Mouse (Mus musculus) midbrain, embryonic 12.5 days (tissue): ENCODE results near the gene Foxp4. TPM values are rescaled to one million over a fixed set of nuclear protein-coding genes. Genes with fewer than 3 reads are reported as not detected.
A peak's percentile ranks its signal among the peaks of the same experiment; 100 is the strongest.
"Not testable (repeated sequence)": the region's sequence is repeated elsewhere in the genome, so short reads cannot be mapped to it uniquely, and the experiment has no call there.

Experiments
- ATAC-seq: fragments of 200-750 bp; cut with Nextera tagmentation; 2 replicates; pipeline ENCODE4 v1.8.0; 2017; ENCODE audit warnings: low read depth, moderate TSS enrichment, moderate library complexity; ENCODE audit not compliant: low FRiP score
- H3K27ac ChIP-seq: fragments of 300-500 bp; sonication (generic); replicated peaks from 2 replicates; pipeline ENCODE4 v1.5.1; 2016; ENCODE audit warnings: mild to moderate bottlenecking
- H3K27me3 ChIP-seq: fragments of 300-500 bp; sonication (generic); 2 replicates; pipeline ENCODE4 v1.6.1; 2016; ENCODE audit warnings: mild to moderate bottlenecking
- H3K36me3 ChIP-seq: fragments of 300-500 bp; sonication (generic); 2 replicates; pipeline ENCODE4 v1.6.1; 2016
- H3K4me1 ChIP-seq: fragments of 300-500 bp; sonication (generic); 2 replicates; pipeline ENCODE4 v1.6.1; 2016
- H3K4me2 ChIP-seq: fragments of 300-500 bp; sonication (generic); replicated peaks from 2 replicates; pipeline ENCODE4 v1.6.1; 2016; ENCODE audit warnings: mild to moderate bottlenecking, moderate library complexity
- H3K4me3 ChIP-seq: fragments of 300-500 bp; sonication (generic); 2 replicates; pipeline ENCODE4 v1.5.1; 2016; ENCODE audit warnings: mild to moderate bottlenecking
- H3K9ac ChIP-seq: fragments of 300-500 bp; sonication (generic); replicated peaks from 2 replicates; pipeline ENCODE4 v1.6.1; 2016; ENCODE audit warnings: mild to moderate bottlenecking, moderate library complexity
- H3K9me3 ChIP-seq: fragments of 300-500 bp; sonication (generic); 2 replicates; pipeline ENCODE4 v1.6.1; 2016; ENCODE audit warnings: mild to moderate bottlenecking
- WGBS: fragments of 180-500 bp; shearing (Covaris S2); methylation state at CpG from one replicate; pipeline ENCODE4 v1.1.7; 2016; 5-methylcytosine and 5-hydroxymethylcytosine counted together
- polyA plus RNA-seq: library from polyadenylated mRNA; unstranded; fragments of >200 nt; fragmentation: Nextera tagmentation; extraction: Ambion mirVana; gene quantifications from 2 replicates; pipeline ENCODE4 v1.2.1, GENCODE M21; 2016

Gene Foxp4
- polyA plus RNA-seq, 1 experiment from 2014 or later: 34.5 TPM

DNA sequence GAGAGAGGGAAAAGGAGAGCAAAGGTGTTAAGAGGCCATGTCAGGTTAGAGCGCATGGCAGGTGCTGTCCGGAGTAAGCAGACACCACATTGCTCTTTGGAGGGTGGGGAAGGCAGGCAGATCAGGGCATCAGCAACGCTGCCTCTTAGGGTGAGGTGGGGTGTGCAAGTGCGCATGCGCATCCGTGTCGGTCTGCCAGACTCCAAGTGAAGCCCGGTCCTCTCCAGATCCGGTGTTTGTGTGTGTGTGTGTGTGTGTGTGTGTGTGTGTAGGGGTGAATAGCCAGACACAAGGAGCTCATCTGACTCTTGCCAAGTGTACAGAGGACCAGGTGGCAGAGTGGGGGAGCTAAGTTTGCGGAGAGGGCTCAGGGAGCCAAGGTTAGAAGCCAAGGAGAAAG, 58.4 kb downstream of the Foxp4 start:
- 73% methylated on average over 10 of the region's 10 CpGs for WGBS
- no peak for ATAC-seq
- H3K27ac ChIP-seq: peak overlapping the region; percentile 42; the same call in 1 of the 2 replicates

DNA sequence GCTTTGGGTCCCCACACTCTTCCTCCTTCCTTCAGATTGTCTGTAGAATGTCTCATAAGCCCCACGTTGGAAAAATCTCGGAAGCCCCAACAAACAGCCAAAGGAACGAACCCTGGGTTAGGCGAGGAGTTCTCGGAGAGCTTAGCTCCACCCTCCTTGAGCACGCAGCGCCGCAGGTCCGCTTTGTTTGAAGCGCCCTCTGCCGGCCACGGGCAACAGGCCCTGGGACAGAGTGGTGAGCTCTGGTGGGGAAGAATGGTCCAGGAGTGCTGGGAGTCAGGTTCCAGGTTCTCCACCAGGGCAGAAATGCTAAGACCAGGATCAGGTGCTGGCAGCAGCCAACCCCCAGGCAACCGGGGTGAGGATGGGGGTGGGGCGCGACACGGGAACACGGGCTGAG, 59.9 kb downstream of the Foxp4 start:
- peak; percentile 71 for ATAC-seq
- Histone ChIP-seq H3K27me3 (no peaks in the 10 kb centered on the region), H3K4me3 (no peak overlapping the region), H3K9me3 (no peaks in the 10 kb centered on the region), H3K36me3 (peaks cover 27% of the 10 kb centered on the region), H3K27ac (no peak overlapping the region), H3K4me1 (peaks cover 17% of the 10 kb centered on the region), H3K4me2 (peak overlapping the region; percentile 26; the same call in 1 of the 2 replicates), H3K9ac (no peak overlapping the region)
- WGBS: 3% methylated on average over 17 of the region's 17 CpGs

More for the DNA sequence above, 58.4 kb downstream of the Foxp4 start:
- Histone ChIP-seq H3K4me2 (no peak overlapping the region), H3K4me1 (peaks cover 14% of the 10 kb centered on the region), H3K9ac (no peak overlapping the region), H3K4me3 (no peak overlapping the region), H3K9me3 (no peaks in the 10 kb centered on the region), H3K36me3 (peaks cover 43% of the 10 kb centered on the region), H3K27me3 (no peaks in the 10 kb centered on the region)

DNA sequence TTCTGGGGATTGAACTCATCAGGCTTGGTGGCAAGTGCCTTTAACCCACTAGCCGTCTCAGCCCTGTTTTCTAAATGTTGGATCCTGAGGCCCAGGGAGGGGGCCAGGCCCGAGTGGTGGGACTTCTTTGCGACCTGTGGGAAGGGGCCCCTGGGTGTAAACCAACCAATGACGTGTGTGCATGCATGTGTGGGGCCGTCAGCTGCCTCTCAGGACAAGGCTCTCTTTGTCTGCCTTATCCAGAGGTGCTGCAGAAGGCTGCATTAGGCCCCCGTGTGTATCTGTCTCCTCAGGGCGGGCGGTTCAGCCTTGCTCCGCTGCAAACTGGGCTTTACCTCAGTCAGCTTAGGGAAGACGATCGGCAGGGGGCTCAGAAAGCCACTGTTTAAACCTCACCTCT, 61.0 kb downstream of the Foxp4 start:
- H3K4me2 ChIP-seq: no peak overlapping the region
- 15% methylated on average over 11 of the region's 11 CpGs for WGBS
- H3K9me3 ChIP-seq: no peaks in the 10 kb centered on the region
- peak; percentile 42; the same call in 1 of the 2 replicates for ATAC-seq
- H3K36me3 ChIP-seq: peaks cover 18% of the 10 kb centered on the region
- no peaks in the 10 kb centered on the region for H3K27me3 ChIP-seq
- peak overlapping the region; percentile 54; the same call in 1 of the 2 replicates for H3K27ac ChIP-seq
- H3K4me3 ChIP-seq: no peak overlapping the region
- H3K4me1 ChIP-seq: peaks cover 17% of the 10 kb centered on the region
- H3K9ac ChIP-seq: no peak overlapping the region

DNA sequence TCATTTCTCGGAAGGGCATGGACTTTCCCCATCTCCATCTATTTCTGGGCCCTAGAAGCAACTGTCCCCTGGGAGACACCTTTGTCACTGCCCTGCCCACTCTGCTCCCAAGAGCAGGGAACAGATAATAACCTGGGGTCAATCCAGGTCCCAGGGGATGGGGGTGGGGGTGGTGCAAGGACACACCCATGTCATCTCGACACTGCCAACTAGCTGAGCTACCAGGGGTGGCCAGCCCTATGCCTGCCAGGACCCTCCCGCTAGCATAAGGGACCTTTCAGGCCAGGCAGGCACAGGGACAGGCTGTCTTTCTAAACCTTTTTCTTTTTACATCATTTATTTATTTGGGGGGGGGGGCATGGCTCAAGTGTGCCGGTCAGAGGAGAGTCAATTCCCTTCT, 61.4 kb downstream of the Foxp4 start:
- no peak overlapping the region for H3K4me3 ChIP-seq
- WGBS: 62% methylated on average over 4 of the region's 4 CpGs
- peaks cover 13% of the 10 kb centered on the region for H3K36me3 ChIP-seq
- no peak overlapping the region for H3K4me2 ChIP-seq
- no peak overlapping the region for H3K27ac ChIP-seq
- no peak for ATAC-seq
- H3K27me3 ChIP-seq: no peaks in the 10 kb centered on the region
- H3K9me3 ChIP-seq: no peaks in the 10 kb centered on the region
- H3K9ac ChIP-seq: no peak overlapping the region
- H3K4me1 ChIP-seq: peaks cover 17% of the 10 kb centered on the region

- no peak overlapping the region for H3K27ac ChIP-seq
- H3K4me2 ChIP-seq: no peak overlapping the region
- no peaks in the 10 kb centered on the region for H3K9me3 ChIP-seq
- H3K27me3 ChIP-seq: peaks cover 23% of the 10 kb centered on the region
- WGBS: 81% methylated on average over 4 of the region's 4 CpGs
- H3K9ac ChIP-seq: no peak overlapping the region
- H3K36me3 ChIP-seq: no peaks in the 10 kb centered on the region
- H3K4me3 ChIP-seq: no peak overlapping the region
- 0 out of 2 replicates have a peak, but pooled peaks cover 10% of the 10 kb centered on the region for H3K4me1 ChIP-seq
- no peak for ATAC-seq
Measured at GRCm38 (mm10) chr17:47855544-47855943, 68.9 kb downstream of the Foxp4 start.

DNA sequence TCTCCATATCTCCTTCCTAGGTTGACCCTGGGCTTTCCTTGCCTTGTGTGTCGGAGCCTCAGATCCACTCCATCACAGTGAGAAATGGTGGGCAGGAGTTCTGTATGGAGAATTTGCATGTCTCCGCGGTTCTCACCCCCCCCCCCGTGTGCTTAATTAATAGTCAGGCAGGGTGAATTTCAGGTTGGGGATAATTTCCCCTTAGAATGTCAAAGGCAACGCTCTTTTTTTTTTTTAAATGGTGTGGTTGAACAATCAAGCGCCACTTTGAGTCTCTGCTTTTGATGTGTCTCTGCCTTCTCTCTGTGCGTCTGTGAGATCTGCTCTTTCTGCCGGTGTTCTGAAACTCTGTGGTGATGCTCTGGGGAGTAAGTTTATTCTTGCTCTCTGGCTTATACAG, 69.5 kb downstream of the Foxp4 start:
- Histone ChIP-seq H3K9ac (no peak overlapping the region), H3K27me3 (peaks cover 23% of the 10 kb centered on the region), H3K4me3 (no peak overlapping the region), H3K4me2 (no peak overlapping the region), H3K9me3 (no peaks in the 10 kb centered on the region), H3K36me3 (no peaks in the 10 kb centered on the region), H3K4me1 (0 out of 2 replicates have a peak, but pooled peaks cover 7% of the 10 kb centered on the region), H3K27ac (no peak overlapping the region)
- ATAC-seq: no peak
- WGBS: 78% methylated on average over 8 of the region's 8 CpGs

DNA sequence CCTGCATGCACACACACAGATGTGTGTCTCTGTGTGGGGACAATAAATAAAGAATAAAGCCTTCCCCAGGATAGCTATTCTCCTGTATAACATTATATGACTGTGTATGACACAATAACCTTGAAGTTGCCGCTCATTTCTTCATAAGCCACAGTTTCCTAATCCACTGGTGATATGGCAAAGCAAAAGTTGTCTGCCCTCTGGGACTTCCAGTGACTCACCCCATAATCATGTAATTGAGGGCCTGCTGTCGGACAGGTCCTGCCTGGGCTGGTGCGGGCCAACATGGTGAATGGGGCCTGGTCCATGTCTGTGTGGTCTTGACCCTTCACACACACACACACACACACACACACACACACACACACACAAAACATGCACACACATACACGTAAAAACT, 70.7 kb downstream of the Foxp4 start:
- ATAC-seq: no peak
- H3K36me3 ChIP-seq: no peaks in the 10 kb centered on the region

DNA sequence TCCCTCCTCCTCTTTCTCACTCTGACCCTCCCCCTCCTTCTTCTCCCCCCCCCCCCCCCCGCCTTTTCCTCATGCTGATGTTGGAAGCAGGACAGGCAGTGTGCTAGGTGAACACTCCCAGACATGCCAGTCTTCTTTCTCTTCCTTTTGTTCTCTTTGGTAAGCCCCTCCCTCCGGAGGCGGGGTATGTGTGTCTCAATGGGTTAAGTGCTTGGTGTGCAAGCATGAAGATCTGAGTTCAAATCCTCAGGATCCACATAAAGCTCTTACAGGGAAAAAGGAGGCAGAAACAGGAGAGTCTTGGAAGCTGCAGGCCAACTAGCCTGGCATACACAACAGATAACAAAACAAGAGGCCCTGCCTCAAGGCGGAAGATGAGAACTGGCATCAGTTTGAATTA, 71.1 kb downstream of the Foxp4 start:
- Histone ChIP-seq H3K4me3 (no peak overlapping the region), H3K27ac (no peak overlapping the region), H3K4me2 (no peak overlapping the region), H3K9ac (no peak overlapping the region), H3K9me3 (no peaks in the 10 kb centered on the region), H3K4me1 (0 out of 2 replicates have a peak, but pooled peaks cover 7% of the 10 kb centered on the region), H3K27me3 (peaks cover 23% of the 10 kb centered on the region), H3K36me3 (no peaks in the 10 kb centered on the region)
- 91% methylated on average over 3 of the region's 4 CpGs for WGBS
- no peak for ATAC-seq

More for the DNA sequence above, 70.7 kb downstream of the Foxp4 start:
- no peak overlapping the region for H3K27ac ChIP-seq
- H3K9ac ChIP-seq: no peak overlapping the region
- H3K4me2 ChIP-seq: no peak overlapping the region
- 0 out of 2 replicates have a peak, but pooled peaks cover 7% of the 10 kb centered on the region for H3K4me1 ChIP-seq
- H3K4me3 ChIP-seq: no peak overlapping the region
- H3K9me3 ChIP-seq: no peaks in the 10 kb centered on the region
- 88% methylated on average over 4 of the region's 4 CpGs for WGBS
- H3K27me3 ChIP-seq: peaks cover 23% of the 10 kb centered on the region

- 0 out of 2 replicates have a peak overlapping the region, but pooled peaks have one; percentile 14 for H3K4me3 ChIP-seq
- ATAC-seq, H3K36me3 ChIP-seq: not testable (repeated sequence)
Measured at GRCm38 (mm10) chr17:47851798-47852360, 72.6 kb downstream of the Foxp4 start.

GRCm38 (mm10) chr17:47850639-47851314, 73.7 kb downstream of the Foxp4 start:
- WGBS: 79% methylated on average over 7 of the region's 7 CpGs
- Histone ChIP-seq H3K9me3 (0 out of 2 replicates have a peak, but pooled peaks cover 4% of the 10 kb centered on the region), H3K36me3 (no peaks in the 10 kb centered on the region), H3K4me2 (no peak overlapping the region), H3K27me3 (peaks cover 23% of the 10 kb centered on the region), H3K27ac (no peak overlapping the region), H3K4me3 (no peak overlapping the region), H3K4me1 (0 out of 2 replicates have a peak, but pooled peaks cover 7% of the 10 kb centered on the region), H3K9ac (no peak overlapping the region)
- ATAC-seq: no peak

More at GRCm38 (mm10) chr17:47851798-47852360, 72.6 kb downstream of the Foxp4 start:
- 16% methylated on average over 22 of the region's 22 CpGs for WGBS
- H3K9me3 ChIP-seq, H3K9ac ChIP-seq, H3K27ac ChIP-seq, H3K4me1 ChIP-seq: not testable (repeated sequence)
- H3K4me2 ChIP-seq: peak overlapping the region; percentile 41
- H3K27me3 ChIP-seq: peaks cover 23% of the 10 kb centered on the region

GRCm38 (mm10) chr17:47850035-47850434, 74.4 kb downstream of the Foxp4 start:
- Histone ChIP-seq H3K36me3 (no peaks in the 10 kb centered on the region), H3K27me3 (peaks cover 23% of the 10 kb centered on the region), H3K4me1 (0 out of 2 replicates have a peak, but pooled peaks cover 7% of the 10 kb centered on the region), H3K9ac (no peak overlapping the region), H3K27ac (no peak overlapping the region), H3K9me3 (0 out of 2 replicates have a peak, but pooled peaks cover 4% of the 10 kb centered on the region), H3K4me3 (no peak overlapping the region), H3K4me2 (no peak overlapping the region)
- no peak for ATAC-seq
- WGBS: 83% methylated on average over 3 of the region's 3 CpGs

- 86% methylated on average over 6 of the region's 6 CpGs for WGBS
Measured at GRCm38 (mm10) chr17:47847985-47848384, 76.5 kb downstream of the Foxp4 start.

More at GRCm38 (mm10) chr17:47847985-47848384, 76.5 kb downstream of the Foxp4 start:
- no peak for ATAC-seq
- Histone ChIP-seq H3K9me3 (peaks cover 11% of the 10 kb centered on the region; the same call in 1 of the 2 replicates), H3K4me3 (no peak overlapping the region), H3K36me3 (no peaks in the 10 kb centered on the region), H3K4me2 (no peak overlapping the region), H3K27me3 (peaks cover 21% of the 10 kb centered on the region), H3K27ac (no peak overlapping the region), H3K4me1 (0 out of 2 replicates have a peak, but pooled peaks cover 7% of the 10 kb centered on the region), H3K9ac (no peak overlapping the region)
